Mouse (Mus musculus) heart, embryonic 14.5 days (tissue): ENCODE measurements around the gene Rhoc. TPM values are rescaled to one million over a fixed set of nuclear protein-coding genes. Genes with fewer than 3 reads are reported as not detected.

ENCODE experiments used
- ATAC-seq: fragments of 200-750 bp; cut with Nextera tagmentation; 2 replicates; pipeline ENCODE4 v1.8.0; 2017; ENCODE audit warnings: low read depth, moderate TSS enrichment; ENCODE audit not compliant: insufficient number of reproducible peaks, insufficient read depth, low FRiP score
- H3K27ac ChIP-seq, 2 experiments: fragments of 200-500 bp in 1 of 2; fragments of 300-500 bp in 1 of 2; sonication (generic) in 1 of 2; replicated peaks in 1 of 2; 2 replicates each; pipeline ENCODE4 v1.5.1; 2012 to 2014; ENCODE audit warnings: low read depth in 2 of 2, low read length in 2 of 2, control low read depth in 1 of 2, mild to moderate bottlenecking in 1 of 2, mixed read lengths in 1 of 2; ENCODE audit not compliant: control insufficient read depth in 1 of 2, insufficient read depth in 1 of 2
- H3K27me3 ChIP-seq: fragments of 300-500 bp; sonication (generic); 2 replicates; pipeline ENCODE4 v1.6.1; 2014; ENCODE audit warnings: mild to moderate bottlenecking, low read length, control low read depth; ENCODE audit not compliant: control insufficient read depth, insufficient read depth
- H3K36me3 ChIP-seq: fragments of 300-500 bp; sonication (generic); 2 replicates; pipeline ENCODE4 v1.6.1; 2014; ENCODE audit warnings: mild to moderate bottlenecking, control low read depth, low read length, mixed read lengths; ENCODE audit not compliant: control insufficient read depth, insufficient read depth
- H3K4me1 ChIP-seq, 2 experiments: fragments of 200-500 bp in 1 of 2; fragments of 300-500 bp in 1 of 2; sonication (generic) in 1 of 2; 2 replicates each; pipeline ENCODE4 v1.6.1; 2012 to 2014; ENCODE audit warnings: low read length in 2 of 2, control low read depth in 1 of 2, mixed read lengths in 1 of 2; ENCODE audit not compliant: control insufficient read depth in 2 of 2, insufficient read depth in 2 of 2
- H3K4me2 ChIP-seq: fragments of 300-500 bp; sonication (generic); 2 replicates; pipeline ENCODE4 v1.6.1; 2014; ENCODE audit warnings: mild to moderate bottlenecking, low read length
- H3K4me3 ChIP-seq, 2 experiments: fragments of 200-500 bp in 1 of 2; fragments of 300-500 bp in 1 of 2; sonication (generic) in 1 of 2; 2 replicates each; pipeline ENCODE4 v1.5.1; 2012 to 2014; ENCODE audit warnings: low read length in 2 of 2, mild to moderate bottlenecking in 2 of 2, control low read depth in 1 of 2, low read depth in 1 of 2, moderate library complexity in 1 of 2; ENCODE audit not compliant: control insufficient read depth in 1 of 2, insufficient read depth in 1 of 2
- H3K9ac ChIP-seq: fragments of 300-500 bp; sonication (generic); 2 replicates; pipeline ENCODE4 v1.6.1; 2014; ENCODE audit warnings: mild to moderate bottlenecking, low read length
- H3K9me3 ChIP-seq: fragments of 300-500 bp; sonication (generic); 2 replicates; pipeline ENCODE4 v1.6.1; 2016; ENCODE audit warnings: low read length, control low read depth; ENCODE audit not compliant: control insufficient read depth
- WGBS: fragments of 180-500 bp; shearing (Covaris S2); extraction: QIAGEN DNeasy Blood & Tissue Kit; methylation state at CpG from one replicate; pipeline ENCODE4 v1.1.7; 2014; 5-methylcytosine and 5-hydroxymethylcytosine counted together
- polyA plus RNA-seq: library from polyadenylated mRNA; unstranded; fragments of >200 nt; fragmentation: Nextera tagmentation; extraction: Ambion mirVana; gene quantifications from 2 replicates; pipeline ENCODE4 v1.2.1, GENCODE M21; 2014

Gene Rhoc
- polyA plus RNA-seq, 1 experiment from 2014 or later, result 202 TPM

GRCm38 (mm10) chr3:104841049-104841448 is 52.9 kb downstream of the Rhoc start:
- Histone ChIP-seq H3K27ac (no peak overlapping the region), H3K9ac (no peak overlapping the region), H3K4me3 (no peak overlapping the region), H3K4me2 (no peak overlapping the region), H3K9me3 (no peaks in the 10 kb centered on the region), H3K4me1 (peaks cover 0 to 5% of the 10 kb centered on the region in 2 experiments; a peak in 1 of 4 replicates), H3K27me3 (no peaks in the 10 kb centered on the region), H3K36me3 (peaks cover 83% of the 10 kb centered on the region)
- 95% methylated on average over 5 of the region's 5 CpGs for WGBS
- no peak for ATAC-seq

Other genes starting within 250 kb of the Rhoc start
- 82.5 and 89.5 TPM in 2 replicates for gene Slc16a1, start 149.7 kb upstream of the Rhoc start, polyA plus RNA-seq
- 33.0 and 33.2 TPM in 2 replicates for gene Ppm1j, start 7.3 kb upstream of the Rhoc start, polyA plus RNA-seq
- gene Fam19a3, start 6.5 kb upstream of the Rhoc start, polyA plus RNA-seq, result 1.0 and 1.9 TPM in 2 replicates
- gene Mov10, start 30.2 kb downstream of the Rhoc start, polyA plus RNA-seq, result 20.9 and 22.1 TPM in 2 replicates
- gene St7l, start 75.6 kb downstream of the Rhoc start, polyA plus RNA-seq, result 24.1 and 28.6 TPM in 2 replicates
- gene Capza1, start 76.1 kb downstream of the Rhoc start, polyA plus RNA-seq, result 185 and 187 TPM in 2 replicates
- gene Wnt2b, start 173.5 kb downstream of the Rhoc start, polyA plus RNA-seq, result 0.85 and 1.3 TPM in 2 replicates